Mouse (Mus musculus) mouse embryonic stem cell (cell line): ENCODE results near the gene Odf3l1.

Source experiments
- in situ Hi-C, 2 experiments: fragments of 300-500 bp; cut with MboI; formaldehyde crosslinking; loops; 1 replicate in 1 of 2; 3 replicates in 1 of 2; pipeline ENCODE4 v1.14.3; 2019 to 2020; ENCODE audit warnings: low sequenced_read_pairs in 2 of 2, low pct_unique_long_range_greater_than_20kb in 1 of 2, mixed read lengths in 1 of 2; ENCODE audit not compliant: unreplicated experiment in 1 of 2

Gene Odf3l1

DNA sequence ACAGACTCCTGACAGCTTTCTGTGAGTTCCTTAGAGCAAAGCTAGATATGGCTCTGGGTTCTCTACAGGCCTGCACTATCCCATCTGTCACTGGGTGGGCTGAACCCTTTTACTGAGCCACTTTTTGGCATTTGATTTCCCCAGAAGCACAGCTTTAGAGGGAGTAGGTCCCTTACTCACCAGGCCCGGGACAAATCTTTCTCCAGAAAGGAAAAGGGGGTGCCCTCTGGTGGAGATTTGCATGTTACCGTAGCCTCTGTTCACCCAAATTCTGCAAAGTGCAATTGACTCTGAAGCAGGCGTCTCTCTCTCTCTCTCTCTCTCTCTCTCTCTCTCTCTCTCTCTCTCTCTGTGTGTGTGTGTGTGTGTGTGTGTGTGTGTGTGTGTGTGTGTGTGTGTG is 39.6 kb downstream of the Odf3l1 start:
- in situ Hi-C loops = no loop called here

DNA sequence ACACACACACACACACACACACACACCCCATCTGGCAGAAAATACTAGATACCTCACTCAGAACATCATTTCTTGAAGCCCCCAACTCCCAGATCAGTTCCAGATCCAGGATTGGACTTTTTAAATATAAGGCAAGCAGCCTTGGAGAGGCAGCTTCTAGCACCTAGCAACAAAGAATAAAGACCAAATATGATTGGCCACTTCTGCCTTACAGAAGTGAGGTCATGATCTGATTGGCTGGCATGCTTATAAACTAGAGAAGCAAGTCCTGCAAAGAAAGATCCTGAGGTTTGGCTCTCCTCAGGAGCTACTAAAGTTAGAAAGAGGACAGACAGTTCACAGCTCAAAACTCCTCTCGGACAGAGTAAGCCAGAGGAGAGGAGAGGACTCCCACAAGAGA is 53.6 kb downstream of the Odf3l1 start:
- in situ Hi-C loops = no loop called here

DNA sequence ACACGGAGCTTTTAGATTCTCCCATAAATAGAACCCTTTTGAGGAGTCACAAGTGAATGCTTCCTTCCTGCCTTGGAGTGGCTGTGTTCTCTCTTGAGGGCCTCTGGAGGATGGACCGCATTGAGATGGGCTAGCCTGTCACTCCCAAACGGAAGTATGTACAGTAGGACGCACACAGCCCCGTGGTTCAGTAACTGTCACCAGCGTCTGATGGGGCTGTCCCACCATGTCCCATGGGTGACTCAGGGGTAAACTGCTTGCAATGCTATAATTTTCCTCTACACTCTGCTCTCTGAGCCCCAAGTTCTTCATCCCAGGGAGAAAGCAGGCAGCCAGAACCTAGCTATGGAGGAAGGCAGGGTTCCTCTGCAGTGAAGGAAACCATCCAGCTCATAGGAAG is 56.5 kb downstream of the Odf3l1 start:
- in situ Hi-C loops = no loop called here

DNA sequence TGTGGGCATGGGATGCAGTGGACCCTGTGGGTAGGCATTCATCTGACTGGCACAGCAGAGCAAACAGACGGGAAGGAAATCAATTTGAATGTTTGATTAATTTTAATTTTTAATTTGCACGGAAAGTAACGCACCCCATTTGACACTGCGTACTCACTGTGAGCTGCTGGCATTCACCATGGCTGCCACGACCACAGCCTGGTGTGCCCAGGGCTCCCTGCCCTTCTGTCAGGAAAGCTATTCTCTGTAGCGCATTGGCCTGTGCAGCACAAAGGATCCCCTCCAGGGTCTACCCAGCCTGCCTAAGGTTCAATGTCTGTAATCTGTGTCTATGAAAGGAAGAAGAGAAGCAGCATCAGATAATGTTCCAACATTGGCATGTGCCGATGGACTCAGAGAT is 61.3 kb downstream of the Odf3l1 start:
- in situ Hi-C loops = no loop called here
